Mouse (Mus musculus) right cerebral cortex, adult 18-20 months (tissue): ENCODE data around the gene Cerkl.

Experiments
- DNase-seq: peaks from one replicate; pipeline ENCODE4 v3.0.0; 2022; ENCODE audit warnings: mixed read lengths

Cerkl gene

GRCm38 (mm10) chr2:79456575-79457349 is at the start of gene Cerkl, which contains the start of gene Neurod1:
TSS of gene Cerkl (minus strand) at chr2:79456785.
TSS of gene Neurod1 (minus strand) at chr2:79456751.
- peak; percentile 71 for DNase-seq

- DNase-seq, result peak; percentile 76
Measured at GRCm38 (mm10) chr2:79498990-79499755, 42.6 kb upstream of the Cerkl start.

GRCm38 (mm10) chr2:79485127-79485526 is 28.5 kb upstream of the Cerkl start:
- DNase-seq, result no peak

GRCm38 (mm10) chr2:79482511-79482910 is 25.9 kb upstream of the Cerkl start:
- DNase-seq, result no peak

- DNase-seq, result no peak
Measured at GRCm38 (mm10) chr2:79462411-79462810, 5.8 kb upstream of the Cerkl start.

- no peak for DNase-seq
Measured at GRCm38 (mm10) chr2:79461861-79462260, 5.3 kb upstream of the Cerkl start.

GRCm38 (mm10) chr2:79460586-79460985 is 4.0 kb upstream of the Cerkl start:
- no peak for DNase-seq

- no peak for DNase-seq
Measured at GRCm38 (mm10) chr2:79460107-79460506, 3.5 kb upstream of the Cerkl start.

GRCm38 (mm10) chr2:79459061-79460045 is 2.8 kb upstream of the Cerkl start:
- peak; percentile 5 for DNase-seq

GRCm38 (mm10) chr2:79457932-79458331 is 1.3 kb upstream of the Cerkl start:
- no peak for DNase-seq

- peak; percentile 2 for DNase-seq
Measured at GRCm38 (mm10) chr2:79457434-79457833, 849 bp upstream of the Cerkl start.

GRCm38 (mm10) chr2:79455646-79456045 is 939 bp downstream of the Cerkl start:
- peak; percentile 29 for DNase-seq

GRCm38 (mm10) chr2:79454786-79455446 is 1.7 kb downstream of the Cerkl start:
- DNase-seq, result peak; percentile 18

- DNase-seq, result peak; percentile 64
Measured at GRCm38 (mm10) chr2:79453901-79454781, 2.4 kb downstream of the Cerkl start.

GRCm38 (mm10) chr2:79451438-79451837 is 5.1 kb downstream of the Cerkl start:
- no peak for DNase-seq

- DNase-seq, result no peak
Measured at GRCm38 (mm10) chr2:79450684-79451394, 5.7 kb downstream of the Cerkl start.

- DNase-seq, result no peak
Measured at GRCm38 (mm10) chr2:79449371-79449770, 7.2 kb downstream of the Cerkl start.

- no peak for DNase-seq
Measured at GRCm38 (mm10) chr2:79447198-79447597, 9.4 kb downstream of the Cerkl start.

- DNase-seq, result no peak
Measured at GRCm38 (mm10) chr2:79443861-79444620, 12.5 kb downstream of the Cerkl start.

GRCm38 (mm10) chr2:79443401-79443800 is 13.2 kb downstream of the Cerkl start:
- DNase-seq, result no peak
